Mouse (Mus musculus): Measurements from ENCODE around the gene Agap1.
"Not testable (repeated sequence)": the region's sequence is repeated elsewhere in the genome, so short reads cannot be mapped to it uniquely, and the experiment has no call there.

Gene Agap1

GRCm38 (mm10) chr1:89461881-89462280 is 7.3 kb downstream of the Agap1 start:
- DNase-seq, result no peak

GRCm38 (mm10) chr1:89463138-89463537 is 8.5 kb downstream of the Agap1 start:
- DNase-seq, result peak; percentile 35 to 53

GRCm38 (mm10) chr1:89465417-89466002 is 10.9 kb downstream of the Agap1 start:
- no peak for DNase-seq

GRCm38 (mm10) chr1:89467321-89468069 is 12.9 kb downstream of the Agap1 start:
- peak; percentile 38 to 67 for DNase-seq

- DNase-seq, result no peak
These were observed 13.5 kb downstream of the Agap1 start for GRCm38 (mm10) chr1:89468141-89468540.

- DNase-seq, result no peak
These were observed 16.8 kb downstream of the Agap1 start for GRCm38 (mm10) chr1:89471430-89471829.

GRCm38 (mm10) chr1:89471891-89472290 is 17.3 kb downstream of the Agap1 start:
- DNase-seq, result no peak

- peak; percentile 82 to 89 for DNase-seq
These were observed 19.3 kb downstream of the Agap1 start for GRCm38 (mm10) chr1:89473946-89474345.

- peak; percentile 69 to 71 for DNase-seq
These were observed 20.2 kb downstream of the Agap1 start for GRCm38 (mm10) chr1:89474853-89475252.

GRCm38 (mm10) chr1:89477033-89477432 is 22.4 kb downstream of the Agap1 start:
- peak; percentile 81 to 89 for DNase-seq

GRCm38 (mm10) chr1:89478571-89479460 is 24.2 kb downstream of the Agap1 start:
- no peak for DNase-seq

- DNase-seq, result peak; percentile 92
These were observed 26.5 kb downstream of the Agap1 start for GRCm38 (mm10) chr1:89481154-89481553.

GRCm38 (mm10) chr1:89482812-89483211 is 28.2 kb downstream of the Agap1 start:
- no peak for DNase-seq

GRCm38 (mm10) chr1:89486891-89487290 is 32.3 kb downstream of the Agap1 start:
- no peak for DNase-seq

- DNase-seq, result peak; percentile 46 to 69
These were observed 34.7 kb downstream of the Agap1 start for GRCm38 (mm10) chr1:89489111-89489971.

- peak in 1 of 2 experiments; percentile 46 for DNase-seq
These were observed 38.6 kb downstream of the Agap1 start for GRCm38 (mm10) chr1:89493177-89493576.

GRCm38 (mm10) chr1:89494816-89495215 is 40.2 kb downstream of the Agap1 start:
- DNase-seq, result no peak

GRCm38 (mm10) chr1:89496204-89496603 is 41.6 kb downstream of the Agap1 start:
- DNase-seq, result no peak

GRCm38 (mm10) chr1:89500925-89501324 is 46.3 kb downstream of the Agap1 start:
- DNase-seq, result no peak

GRCm38 (mm10) chr1:89501346-89501745 is 46.7 kb downstream of the Agap1 start:
- no peak for DNase-seq

GRCm38 (mm10) chr1:89501891-89502290 is 47.3 kb downstream of the Agap1 start:
- not testable (repeated sequence) for DNase-seq

GRCm38 (mm10) chr1:89509196-89509595 is 54.6 kb downstream of the Agap1 start:
- no peak for DNase-seq
